Mouse (Mus musculus) CH12.LX (cell line): ENCODE results near the gene Ccdc65. TPM values are rescaled to one million over a fixed set of nuclear protein-coding genes. Genes with fewer than 3 reads are reported as not detected.
A peak's percentile ranks its signal among the peaks of the same experiment; 100 is the strongest.

ENCODE experiments used
- DNase-seq: peaks from one replicate; pipeline ENCODE4 v3.0.0-alpha.2; 2013; ENCODE audit errors: extremely low read depth
- H3K27ac ChIP-seq: 2 replicates; pipeline ENCODE4 v1.5.1; 2012; ENCODE audit warnings: low read depth, mild to moderate bottlenecking, control low read depth, moderate library complexity; ENCODE audit not compliant: insufficient read depth
- H3K27me3 ChIP-seq: replicated peaks from 2 replicates; pipeline ENCODE3; 2012; ENCODE audit warnings: inconsistent platforms
- H3K36me3 ChIP-seq, 2 experiments: replicated peaks in 1 of 2; 2 replicates each; pipeline versions ENCODE3 to v1.6.1; 2012; ENCODE audit warnings: inconsistent platforms in 1 of 2, low read length in 1 of 2, mild to moderate bottlenecking in 1 of 2, mixed read lengths in 1 of 2, moderate library complexity in 1 of 2; ENCODE audit not compliant: control insufficient read depth in 1 of 2, insufficient read depth in 1 of 2
- H3K4me1 ChIP-seq, 2 experiments: 2 replicates each; pipeline ENCODE4 v1.6.1; 2012; ENCODE audit warnings: inconsistent platforms in 1 of 2, moderate library complexity in 1 of 2; ENCODE audit not compliant: insufficient read depth in 2 of 2, control insufficient read depth in 1 of 2
- H3K4me2 ChIP-seq: 2 replicates; pipeline ENCODE4 v1.6.1; 2012; ENCODE audit warnings: low read depth, mild to moderate bottlenecking, control low read depth; ENCODE audit not compliant: poor library complexity, insufficient read depth, severe bottlenecking
- H3K4me3 ChIP-seq, 3 experiments: fragments of 150-350 bp in 1 of 3; sonication (generic) in 1 of 3; replicated peaks in 1 of 3; 2 replicates each; pipeline versions ENCODE3 to v1.5.1; 2011 to 2012; ENCODE audit warnings: low read depth in 2 of 3, low read length in 2 of 3, mild to moderate bottlenecking in 2 of 3, moderate library complexity in 2 of 3, control low read depth in 1 of 3, improper control_type of control experiment in 1 of 3, inconsistent platforms in 1 of 3, mixed read lengths in 1 of 3; ENCODE audit not compliant: poor library complexity in 1 of 3
- H3K79me2 ChIP-seq: replicated peaks from 2 replicates; pipeline ENCODE4 v1.6.1; 2012; ENCODE audit warnings: mild to moderate bottlenecking, moderate library complexity; ENCODE audit not compliant: control insufficient read depth, poor library complexity, insufficient read depth, severe bottlenecking; ENCODE audit errors: extremely low read depth
- H3K9ac ChIP-seq: 2 replicates; pipeline ENCODE4 v1.6.1; 2012; ENCODE audit warnings: low read depth, mild to moderate bottlenecking, control low read depth, moderate library complexity; ENCODE audit not compliant: insufficient read depth
- H3K9me3 ChIP-seq: replicated peaks from 2 replicates; pipeline ENCODE3; 2012; ENCODE audit warnings: low read length, inconsistent platforms, mixed read lengths
- CHD1 ChIP-seq: IDR thresholded peaks from 2 replicates; pipeline ENCODE4 v1.6.1; 2012; ENCODE audit warnings: low read depth, low read length, improper control_type of control experiment, inconsistent platforms
- CHD2 ChIP-seq: IDR thresholded peaks from 2 replicates; pipeline ENCODE4 v1.6.1; 2011; ENCODE audit warnings: low read length, improper control_type of control experiment
- EP300 ChIP-seq: IDR thresholded peaks from 2 replicates; pipeline ENCODE4 v1.6.1; 2011; ENCODE audit warnings: low read length, improper control_type of control experiment
- GABPA ChIP-seq: IDR thresholded peaks from 2 replicates; pipeline ENCODE4 v1.6.1; 2012; ENCODE audit warnings: low read depth, low read length, improper control_type of control experiment, inconsistent platforms; ENCODE audit not compliant: insufficient replicate concordance
- JUN ChIP-seq: IDR thresholded peaks from 2 replicates; pipeline ENCODE4 v1.6.1; 2011; ENCODE audit warnings: low read depth, mild to moderate bottlenecking, low read length, improper control_type of control experiment, moderate library complexity; ENCODE audit not compliant: insufficient read depth
- JUND ChIP-seq: conservative IDR thresholded peaks from 2 replicates; pipeline ENCODE4 v1.6.1; 2011; ENCODE audit warnings: low read depth, low read length, improper control_type of control experiment
- MAZ ChIP-seq: IDR thresholded peaks from 2 replicates; pipeline ENCODE4 v1.6.1; 2012; ENCODE audit warnings: low read depth, mild to moderate bottlenecking, inconsistent platforms, low read length, improper control_type of control experiment, moderate library complexity
- MEF2A ChIP-seq: IDR thresholded peaks from 2 replicates; pipeline ENCODE4 v1.6.1; 2014; ENCODE audit warnings: low read depth, mild to moderate bottlenecking, inconsistent platforms, low read length, improper control_type of control experiment, borderline replicate concordance
- MXI1 ChIP-seq: IDR thresholded peaks from 2 replicates; pipeline ENCODE4 v1.6.1; 2011; ENCODE audit warnings: mild to moderate bottlenecking, low read depth, low read length, improper control_type of control experiment
- POLR2A ChIP-seq: IDR thresholded peaks from 2 replicates; pipeline ENCODE4 v1.6.1; 2011; ENCODE audit warnings: low read depth, mild to moderate bottlenecking, improper control_type of control experiment, low read length
- POLR2AphosphoS2 ChIP-seq: IDR thresholded peaks from 2 replicates; pipeline ENCODE4 v1.6.1; 2011; ENCODE audit warnings: low read depth, low read length, improper control_type of control experiment
- TBP ChIP-seq: conservative IDR thresholded peaks from 2 replicates; pipeline ENCODE4 v1.6.1; 2011; ENCODE audit warnings: low read depth, low read length, improper control_type of control experiment
- TCF12 ChIP-seq: IDR thresholded peaks from 2 replicates; pipeline ENCODE4 v1.6.1; 2014; ENCODE audit warnings: low read depth, mild to moderate bottlenecking, inconsistent platforms, low read length, improper control_type of control experiment
- ZC3H11A ChIP-seq: IDR thresholded peaks from 2 replicates; pipeline ENCODE4 v1.6.1; 2012; ENCODE audit warnings: low read depth, mild to moderate bottlenecking, inconsistent platforms, low read length, improper control_type of control experiment
- ZKSCAN1 ChIP-seq: IDR thresholded peaks from 2 replicates; pipeline ENCODE4 v1.6.1; 2012; ENCODE audit warnings: low read depth, inconsistent platforms, low read length, improper control_type of control experiment, borderline replicate concordance
- ZMIZ1 ChIP-seq: IDR thresholded peaks from 2 replicates; pipeline ENCODE4 v1.6.1; 2012; ENCODE audit warnings: low read depth, mild to moderate bottlenecking, inconsistent platforms, low read length, improper control_type of control experiment
- dilution Hi-C: fragments of 300-500 bp; cut with MboI; formaldehyde crosslinking; loops from 2 replicates; pipeline ENCODE4 v1.14.3; 2020; ENCODE audit warnings: low sequenced_read_pairs; ENCODE audit not compliant: extremely low pct_unique_long_range_greater_than_20kb, extremely low pct_ligation_motif_present
- in situ Hi-C: fragments of 300-500 bp; cut with MboI; formaldehyde crosslinking; loops from 3 replicates; pipeline ENCODE4 v1.14.3; 2019; ENCODE audit warnings: low sequenced_read_pairs, low pct_ligation_motif_present, low pct_unique_long_range_greater_than_20kb, mixed read lengths
- polyA plus RNA-seq: library from polyadenylated mRNA; unstranded; fragments of >175 nt; gene quantifications from 2 replicates; pipeline ENCODE4 v1.2.1, GENCODE M21; 2012; ENCODE audit warnings: low read depth; ENCODE audit not compliant: insufficient read length
- total RNA-seq, 2 experiments: library from RNA; depleted of rRNA; stranded (reverse); fragments of 300-350 nt in 1 of 2; fragments of >200 nt in 1 of 2; gene quantifications; 2 replicates each; pipeline ENCODE4 v1.2.3; 2012 to 2014

Gene Ccdc65
- total and polyA plus RNA-seq, 3 experiments = 0.11 to 0.13 TPM; not detected in 1

DNA sequence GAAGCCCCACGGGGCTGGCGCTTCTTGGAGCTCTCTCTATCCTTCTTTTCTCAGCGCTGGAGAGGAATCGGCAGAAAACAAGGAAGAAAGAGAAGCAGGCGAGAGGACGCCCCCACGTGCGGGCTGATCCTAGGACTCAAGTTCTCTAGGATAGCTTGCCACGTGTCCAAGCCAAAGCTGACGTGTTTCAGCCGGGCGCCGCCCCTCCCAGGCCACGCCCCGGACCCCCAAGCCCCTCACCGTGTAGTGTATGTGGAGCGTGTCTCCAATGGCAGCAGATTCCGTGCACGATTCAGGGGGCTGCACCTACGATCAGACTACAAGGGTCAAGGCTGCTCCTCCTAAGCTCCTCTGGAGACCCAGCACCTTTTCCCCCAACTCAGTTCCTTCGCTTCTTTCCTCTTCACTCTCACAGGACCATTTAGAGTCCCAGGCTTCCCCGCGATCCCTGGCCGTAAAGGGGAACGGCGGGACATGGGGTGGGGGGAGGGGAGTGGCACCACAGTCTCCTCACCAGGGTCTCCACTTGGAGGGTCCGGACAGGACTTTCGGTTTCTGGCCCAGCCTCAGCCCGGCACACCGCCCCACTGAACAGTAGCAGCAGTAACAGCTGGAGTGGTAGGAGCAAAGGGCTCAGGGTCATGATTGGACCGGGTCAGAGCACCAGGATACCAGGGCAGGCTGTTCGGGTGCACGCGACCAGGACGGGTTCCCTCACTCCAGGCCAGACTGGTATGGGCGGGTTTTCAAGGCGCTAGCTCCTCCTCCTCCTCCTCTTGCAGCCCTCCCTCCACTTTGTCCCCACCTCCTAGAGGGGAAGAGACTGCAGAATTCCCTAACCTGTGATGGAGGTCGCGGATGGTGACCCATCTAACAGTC is 19.7 kb downstream of the Ccdc65 start, which contains the start of gene Fkbp11 (continued):
- no peak for TF ChIP-seq JUN
- no peak for TF ChIP-seq JUND
- no peak for TF ChIP-seq ZC3H11A
- 0 out of 2 replicates have a peak, but pooled peaks have one; percentile 45 for TF ChIP-seq MAZ
- no peak for TF ChIP-seq ZMIZ1
- 0 out of 2 replicates have a peak, but pooled peaks have one; percentile 25 for TF ChIP-seq TCF12
- TF ChIP-seq MEF2A = no peak
- TF ChIP-seq CHD1 = no peak
- no peak for TF ChIP-seq POLR2AphosphoS2
- TF ChIP-seq POLR2A = peak; percentile 56

DNA sequence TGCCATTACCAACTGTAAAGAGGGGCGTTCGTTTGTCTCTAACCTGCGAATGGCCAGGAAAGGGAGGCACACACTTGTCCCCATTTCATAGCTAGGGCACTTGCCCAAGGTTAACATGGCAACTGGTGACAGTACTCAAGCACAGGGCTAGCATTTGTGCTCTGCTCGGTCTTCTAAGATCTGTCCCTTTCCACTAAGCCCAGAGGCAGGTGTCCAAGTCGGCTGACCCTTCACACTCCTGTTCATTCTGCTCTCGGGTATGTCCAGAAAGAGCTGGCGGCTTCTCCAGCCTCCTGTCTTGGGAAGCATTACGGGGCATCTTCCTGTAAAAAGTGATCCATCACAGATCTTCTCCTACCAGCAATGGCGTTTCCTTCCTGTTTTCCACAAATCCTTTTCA is 20.4 kb downstream of the Ccdc65 start:
- Histone ChIP-seq H3K27me3 (no peaks in the 10 kb centered on the region), H3K4me3 (peak overlapping the region in 2 of 3 experiments; percentile 63 to 79), H3K9me3 (no peaks in the 10 kb centered on the region), H3K4me1 (peaks cover 3 to 14% of the 10 kb centered on the region in 2 experiments), H3K79me2 (no peaks in the 10 kb centered on the region), H3K9ac (no peak overlapping the region), H3K4me2 (peak overlapping the region; percentile 41), H3K36me3 (peaks cover 0 to 15% of the 10 kb centered on the region in 2 experiments), H3K27ac (no peak overlapping the region)
- no peak for DNase-seq
- TF ChIP-seq MXI1 = no peak
- TF ChIP-seq ZKSCAN1 = no peak
- TF ChIP-seq TBP = no peak
- no peak for TF ChIP-seq EP300
- TF ChIP-seq GABPA = no peak
- TF ChIP-seq CHD2 = no peak
- no peak for TF ChIP-seq ZC3H11A
- no peak for TF ChIP-seq CHD1
- in situ Hi-C loops (no loop called here), dilution Hi-C loops (no loop called here)
